Mouse (Mus musculus) liver, postnatal 0 days (tissue): ENCODE measurements at regions not wholly inside any gene's neighbourhood (a gene's known extent, or its start where the extent isn't known, plus 50 kb on each side); places are given as distances from the start of the nearest gene placed in this dataset.

Experiments
- CTCF ChIP-seq: sonication (generic); IDR thresholded peaks from 2 replicates; pipeline ENCODE4 v1.5.1; 2016; ENCODE audit warnings: antibody characterized with exemption, low read depth
- EP300 ChIP-seq: IDR thresholded peaks from 2 replicates; pipeline ENCODE4 v1.6.1; 2016; ENCODE audit warnings: antibody characterized with exemption, low read depth, mild to moderate bottlenecking

DNA sequence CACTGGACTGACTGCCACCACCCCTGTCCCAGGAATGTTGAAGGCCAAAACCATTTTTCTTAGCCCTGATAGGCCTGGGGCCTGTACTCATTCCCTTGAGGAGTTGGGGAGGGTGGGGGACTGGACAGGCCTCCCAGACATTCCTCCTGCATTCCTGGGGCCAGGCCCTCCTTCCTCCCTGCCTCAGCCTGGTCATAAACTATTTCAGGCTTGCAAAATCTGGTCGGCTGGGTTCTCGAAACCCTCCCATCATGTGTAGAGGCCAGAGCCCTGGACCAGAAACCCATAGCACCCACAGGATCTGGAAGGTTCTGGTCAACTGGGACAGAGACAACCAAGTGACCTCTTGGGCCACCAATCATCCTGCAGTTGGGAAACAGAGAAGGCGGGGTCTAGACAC is 87.2 kb downstream of the Vegfa start:
- TF ChIP-seq EP300 = no peak
- TF ChIP-seq CTCF = no peak
